Mouse (Mus musculus) 3T3-L1 (cell line): ENCODE results near the gene Hist1h2bh.

Experiments
- DNase-seq: peaks from one replicate; pipeline ENCODE4 v3.0.0-alpha.2; 2015; ENCODE audit warnings: low read depth, low spot score

Hist1h2bh gene

DNA sequence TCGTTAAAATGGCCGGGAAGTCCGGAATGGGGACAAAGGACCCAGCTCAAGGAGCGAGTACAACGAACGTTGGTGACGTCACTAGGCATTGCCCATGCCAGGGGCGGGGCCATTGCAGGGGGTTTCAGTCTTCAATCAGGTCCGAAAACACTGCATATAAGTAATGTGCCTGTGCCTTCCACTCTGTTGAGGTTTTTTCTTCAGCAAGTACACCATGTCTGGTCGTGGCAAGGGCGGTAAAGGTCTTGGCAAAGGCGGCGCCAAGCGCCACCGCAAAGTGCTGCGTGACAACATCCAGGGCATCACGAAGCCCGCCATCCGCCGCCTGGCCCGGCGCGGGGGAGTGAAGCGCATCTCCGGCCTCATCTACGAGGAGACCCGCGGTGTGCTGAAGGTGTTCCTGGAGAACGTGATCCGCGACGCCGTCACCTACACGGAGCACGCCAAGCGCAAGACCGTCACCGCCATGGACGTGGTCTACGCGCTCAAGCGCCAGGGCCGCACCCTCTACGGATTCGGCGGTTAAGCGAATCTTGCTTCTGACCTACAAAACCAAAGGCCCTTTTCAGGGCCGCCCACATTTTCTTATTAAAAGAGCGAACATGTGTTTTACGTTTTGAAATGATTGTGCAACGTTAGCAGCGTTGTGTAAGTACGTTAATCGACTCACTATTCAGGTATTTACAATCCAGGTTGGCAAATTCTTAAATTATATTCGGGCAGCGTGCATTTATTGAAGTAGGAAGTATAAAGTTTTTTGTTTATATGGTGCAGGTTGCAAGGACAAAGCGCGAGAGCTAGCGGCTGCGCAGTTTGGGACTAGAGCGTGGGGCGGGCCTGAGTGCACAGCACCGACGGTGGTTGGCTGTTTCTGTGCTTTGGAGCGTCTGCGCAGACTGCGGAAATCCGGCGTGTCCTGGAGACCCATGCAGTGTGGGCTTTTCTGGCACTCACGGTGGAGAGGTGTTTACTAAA lies 12.0 kb downstream of the Hist1h2bh start, which contains the start of gene Hist1h4h:
Hist1h4h (plus strand) TSS at position 150 of the 975 bp plus-strand sequence.
- DNase-seq, result peak; percentile 95

DNA sequence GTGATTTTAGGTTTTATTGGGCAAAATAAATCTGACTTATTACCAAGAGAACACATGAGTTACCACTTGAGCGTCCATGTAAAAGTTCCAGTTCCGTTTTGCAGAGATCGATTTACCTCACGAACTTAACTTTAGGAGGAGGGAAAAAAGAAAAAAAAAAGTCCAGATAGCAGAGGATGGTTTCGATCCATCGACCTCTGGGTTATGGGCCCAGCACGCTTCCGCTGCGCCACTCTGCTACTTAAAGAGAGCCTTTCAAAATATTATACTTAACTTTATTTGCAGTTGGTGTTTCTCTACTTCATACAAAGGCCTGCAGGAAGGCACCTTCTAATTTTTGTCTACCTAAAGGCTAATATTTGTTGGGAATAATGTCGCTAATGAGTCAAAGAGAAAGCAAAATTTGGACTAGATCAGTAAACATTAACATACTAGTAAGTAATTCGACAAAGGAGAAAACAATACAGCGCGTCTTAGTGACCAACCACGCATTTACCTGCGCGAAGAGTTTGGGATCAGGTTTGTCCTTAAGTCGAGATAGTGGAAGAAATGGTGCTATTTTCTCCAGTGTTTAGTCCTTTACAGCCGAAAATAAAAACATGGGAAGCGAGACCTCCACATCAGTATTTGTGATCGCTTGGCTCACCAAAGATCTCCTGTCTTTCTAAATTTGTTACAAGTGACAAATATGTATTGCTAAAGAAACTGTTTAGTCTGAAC lies 12.9 kb downstream of the Hist1h2bh start:
- peak; percentile 75 for DNase-seq

DNA sequence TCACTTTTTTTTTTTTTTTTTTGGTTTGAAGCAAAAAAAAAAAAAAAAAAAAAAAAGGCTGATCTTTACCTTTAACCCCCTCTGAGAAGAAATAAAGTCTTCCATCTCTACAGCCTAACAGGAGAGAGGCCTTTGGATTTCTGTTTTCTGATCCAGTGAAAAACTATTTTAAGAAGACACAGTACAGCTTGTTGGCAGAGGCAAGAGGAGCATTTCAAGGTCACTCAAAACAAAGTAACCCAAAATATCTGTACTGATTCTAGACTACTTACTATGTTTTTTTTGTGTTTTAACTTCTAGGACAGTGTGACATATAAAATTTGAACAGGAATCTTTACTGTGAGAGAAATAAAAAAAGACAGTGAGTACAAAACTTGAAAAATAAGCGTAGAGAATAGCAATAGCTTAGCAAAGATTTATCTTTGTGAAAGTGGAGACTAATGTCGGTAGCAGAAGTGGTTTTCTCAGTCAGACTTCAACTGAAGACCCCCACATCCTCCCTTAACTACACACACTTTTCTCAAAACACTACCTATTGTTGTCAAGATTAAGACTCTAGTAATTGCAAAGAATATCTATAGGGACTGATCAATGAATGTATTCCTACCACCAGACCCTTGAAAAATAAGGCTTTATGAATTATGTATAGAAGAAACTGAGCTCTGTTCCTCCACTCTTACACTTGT lies 13.6 kb downstream of the Hist1h2bh start:
- no peak for DNase-seq

DNA sequence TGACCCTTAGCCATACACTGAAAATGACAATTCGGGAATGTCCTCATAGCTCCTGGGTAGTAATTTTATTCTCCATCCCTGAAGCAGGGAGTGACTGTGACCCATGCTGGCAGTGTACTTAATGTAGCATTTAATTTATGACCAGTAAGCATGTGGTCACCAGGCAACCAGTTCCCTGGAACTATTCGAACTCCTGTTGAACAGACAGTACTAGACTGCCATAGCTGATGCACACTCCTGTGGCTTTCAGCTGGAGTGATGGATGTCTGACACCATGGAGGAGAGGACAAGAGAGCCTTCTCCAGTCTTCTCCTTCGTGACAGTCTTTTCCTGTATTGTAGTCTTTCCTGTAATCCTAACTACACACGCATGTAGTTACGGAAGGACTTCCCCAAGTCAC lies 14.2 kb downstream of the Hist1h2bh start:
- DNase-seq, result no peak

DNA sequence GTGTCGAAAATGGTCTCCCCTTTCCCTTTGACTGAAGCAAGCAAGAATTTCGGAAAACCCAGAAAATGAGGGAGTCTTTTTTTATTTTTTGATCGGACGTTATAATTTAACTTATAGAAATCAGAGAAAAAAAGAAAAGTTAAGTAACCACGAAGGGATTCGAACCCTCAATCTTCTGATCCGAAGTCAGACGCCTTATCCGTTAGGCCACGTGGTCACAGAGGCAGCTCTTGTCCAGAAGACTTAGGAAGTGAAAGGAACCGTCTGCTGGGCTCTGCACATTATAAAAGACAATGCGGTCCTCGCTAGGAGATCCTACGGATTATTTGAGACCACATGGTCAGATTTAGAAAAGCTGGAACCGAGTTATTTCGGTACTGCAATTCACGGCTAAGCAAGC lies 16.9 kb downstream of the Hist1h2bh start:
- peak; percentile 93 for DNase-seq

DNA sequence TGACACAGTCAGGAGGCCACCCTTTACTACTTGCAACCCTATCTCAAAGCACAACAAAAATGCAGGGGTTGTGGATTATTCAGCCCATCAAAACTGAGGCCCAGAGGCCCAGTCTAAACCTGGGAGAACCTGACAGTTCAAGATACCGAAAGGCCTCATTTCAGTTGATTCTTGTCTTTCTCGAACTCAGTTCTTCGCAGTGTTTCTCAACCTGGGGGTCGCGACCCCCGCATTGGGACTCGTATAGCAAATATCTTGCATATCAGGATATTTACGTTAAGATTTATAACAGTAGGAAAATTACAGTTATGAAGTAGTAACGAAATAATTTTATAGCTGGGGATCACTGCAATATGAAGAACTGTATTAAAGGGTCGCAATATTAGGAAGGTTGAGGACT lies 17.3 kb downstream of the Hist1h2bh start:
- DNase-seq, result no peak

DNA sequence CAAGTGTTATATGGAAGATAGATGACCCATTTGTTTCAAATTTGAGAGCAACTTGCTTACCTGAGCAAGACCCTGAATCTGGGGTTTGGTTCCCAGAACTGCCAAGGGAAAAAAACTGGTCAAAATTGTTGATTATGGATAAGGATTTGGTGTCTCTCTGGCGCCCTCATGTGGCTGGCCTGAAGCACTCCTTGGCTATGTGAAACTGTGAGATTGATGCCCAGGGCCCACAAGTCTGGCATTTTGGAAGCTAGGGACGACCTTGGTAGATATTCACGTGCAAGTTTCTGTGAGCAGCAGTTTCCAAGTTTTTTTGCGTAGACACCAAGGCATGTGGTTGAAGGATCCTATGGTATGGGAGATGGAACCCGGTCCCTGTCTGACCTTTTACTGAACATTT lies 18.5 kb downstream of the Hist1h2bh start:
- DNase-seq, result peak; percentile 93

DNA sequence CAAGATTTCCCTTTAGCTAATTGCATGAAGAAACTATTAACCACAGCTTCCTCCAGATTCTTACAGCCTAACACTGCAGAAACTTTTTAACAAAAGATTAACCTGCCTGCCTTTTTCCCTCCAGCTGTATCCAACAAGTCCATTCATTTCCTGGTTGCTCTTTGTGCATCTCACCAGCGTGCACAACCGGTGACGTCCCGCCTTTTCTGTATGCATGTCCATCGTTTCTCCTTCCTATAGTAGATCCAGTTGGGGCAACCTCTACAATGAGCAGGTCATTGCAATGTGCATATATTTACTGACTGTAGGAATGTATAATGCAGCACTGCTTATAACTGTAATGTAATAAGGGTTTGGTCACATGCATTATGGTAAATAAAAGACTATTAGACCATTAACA lies 19.2 kb downstream of the Hist1h2bh start:
- DNase-seq, result no peak

DNA sequence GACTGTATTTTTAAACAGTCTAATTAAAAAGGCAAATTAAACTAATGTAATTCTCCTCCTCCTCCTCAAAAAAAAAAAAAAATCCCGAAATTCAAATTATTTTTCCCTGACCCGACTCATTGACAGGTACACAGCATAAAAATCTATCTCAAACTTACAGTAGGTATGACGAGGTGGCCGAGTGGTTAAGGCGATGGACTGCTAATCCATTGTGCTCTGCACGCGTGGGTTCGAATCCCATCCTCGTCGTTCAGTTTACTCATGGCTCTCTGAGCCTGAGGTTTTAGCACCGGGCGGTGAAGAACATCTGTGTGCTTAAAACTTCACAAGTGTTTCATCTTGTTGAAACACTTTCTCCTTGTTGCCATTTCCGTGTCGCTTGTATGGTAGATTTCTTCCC lies 21.5 kb downstream of the Hist1h2bh start:
- DNase-seq, result peak; percentile 87

DNA sequence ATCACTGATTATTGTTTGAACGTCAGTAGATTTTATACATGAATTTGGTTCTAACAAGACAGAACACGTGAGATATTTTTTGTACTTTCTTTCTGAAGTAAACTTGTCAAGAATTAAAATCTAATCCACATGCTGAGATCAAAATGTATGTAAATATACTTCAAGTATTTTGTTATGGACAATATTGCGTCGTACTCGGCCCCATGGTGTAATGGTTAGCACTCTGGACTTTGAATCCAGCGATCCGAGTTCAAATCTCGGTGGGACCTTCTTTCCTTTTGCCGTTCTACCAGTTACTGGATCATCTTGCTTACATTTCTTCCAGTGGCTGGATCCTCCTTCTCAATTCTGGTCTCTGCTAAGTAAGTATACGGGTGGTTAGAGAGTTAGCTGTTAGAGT lies 23.8 kb downstream of the Hist1h2bh start:
- peak; percentile 92 for DNase-seq

DNA sequence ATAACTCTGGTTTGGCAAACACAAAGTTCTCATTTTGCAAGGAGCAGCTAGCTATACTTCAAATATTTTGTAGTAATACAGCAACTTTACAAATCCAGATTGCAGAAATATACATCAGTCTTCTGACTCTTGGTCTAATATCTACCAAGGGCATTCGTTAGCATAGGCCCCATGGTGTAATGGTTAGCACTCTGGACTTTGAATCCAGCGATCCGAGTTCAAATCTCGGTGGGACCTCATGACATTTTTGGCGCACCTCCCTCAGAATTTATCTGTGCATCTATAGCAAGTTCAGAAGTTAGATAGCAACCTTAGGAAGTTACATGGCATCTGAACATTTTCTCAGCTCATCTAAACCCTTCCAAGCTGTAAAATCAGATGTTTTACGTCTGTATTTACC lies 24.3 kb downstream of the Hist1h2bh start:
- peak; percentile 92 for DNase-seq

DNA sequence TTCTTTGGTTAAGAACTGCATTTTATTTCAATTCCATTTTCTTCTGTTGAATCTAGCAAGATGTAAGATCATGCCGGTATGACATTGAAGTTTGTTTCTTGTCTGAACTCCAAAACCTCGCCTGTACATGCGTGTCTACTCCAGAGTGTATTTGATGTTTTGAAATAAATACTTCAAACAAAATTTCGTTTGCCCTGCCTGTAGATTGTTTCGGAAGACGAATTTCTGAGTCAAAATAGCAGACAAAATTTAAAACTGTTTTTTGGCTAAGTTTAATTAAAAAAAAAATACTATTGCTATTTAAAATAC lies 24.9 kb downstream of the Hist1h2bh start:
- no peak for DNase-seq

DNA sequence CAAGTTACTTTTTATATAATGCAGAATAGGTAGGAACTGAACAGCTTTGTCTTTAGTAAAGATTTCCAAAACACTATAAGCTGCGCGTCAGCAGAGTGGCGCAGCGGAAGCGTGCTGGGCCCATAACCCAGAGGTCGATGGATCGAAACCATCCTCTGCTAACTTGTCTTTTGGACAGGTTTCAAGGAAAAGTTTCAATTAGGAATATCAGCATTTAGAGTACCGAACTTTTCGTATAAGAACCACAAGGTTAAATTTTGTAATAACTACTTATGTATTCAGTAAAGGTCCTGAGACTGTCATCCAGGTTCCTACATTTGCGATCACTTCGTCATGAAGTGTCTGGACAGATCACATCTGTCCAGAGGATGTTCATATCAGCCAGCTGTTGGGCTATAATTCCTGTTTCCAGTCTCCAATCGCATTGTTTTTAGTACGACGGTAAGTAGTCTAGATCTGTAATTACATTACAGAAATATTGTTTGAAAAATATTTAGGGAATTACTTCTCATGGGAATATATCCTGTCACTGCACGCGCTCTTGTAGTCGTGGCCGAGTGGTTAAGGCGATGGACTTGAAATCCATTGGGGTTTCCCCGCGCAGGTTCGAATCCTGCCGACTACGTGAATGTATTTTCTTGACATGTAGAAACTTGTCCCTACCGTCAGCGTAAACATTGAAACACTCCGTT lies 25.4 kb downstream of the Hist1h2bh start:
- DNase-seq, result peak; percentile 91

DNA sequence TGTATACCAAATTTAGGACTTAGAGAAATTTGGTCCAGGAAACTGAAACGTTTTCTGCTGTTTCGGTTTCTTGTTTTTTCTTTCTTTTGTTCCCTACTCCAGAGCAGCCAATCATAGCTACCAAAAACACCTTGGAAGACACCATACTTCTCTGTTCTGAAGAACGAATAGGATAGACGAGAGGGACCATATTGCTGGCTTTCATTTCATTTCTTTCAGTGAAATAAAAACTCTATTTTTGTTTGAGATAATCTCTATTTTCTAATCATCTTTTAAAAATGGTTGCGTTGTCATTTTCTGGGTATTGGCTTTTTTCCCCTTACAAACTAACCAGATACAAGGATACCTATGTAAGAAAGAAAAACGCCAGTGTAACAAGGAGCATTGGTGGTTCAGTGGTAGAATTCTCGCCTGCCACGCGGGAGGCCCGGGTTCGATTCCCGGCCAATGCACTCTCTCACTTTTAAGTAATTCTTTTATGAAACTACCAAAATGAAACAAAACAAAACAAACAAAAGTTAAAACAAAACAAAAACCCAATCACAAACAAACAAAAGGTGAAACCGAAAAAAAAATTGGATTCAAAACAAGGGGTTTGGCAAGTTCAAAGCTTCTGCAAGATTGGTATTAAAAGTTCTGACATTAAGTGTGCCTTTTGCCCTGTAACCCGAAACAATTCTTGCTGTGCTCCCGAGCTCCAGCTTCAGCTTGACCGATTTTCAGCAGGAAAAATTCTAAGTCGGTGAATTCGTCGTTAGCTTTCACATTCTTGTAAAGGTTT lies 26.2 kb downstream of the Hist1h2bh start:
- peak; percentile 79 for DNase-seq

DNA sequence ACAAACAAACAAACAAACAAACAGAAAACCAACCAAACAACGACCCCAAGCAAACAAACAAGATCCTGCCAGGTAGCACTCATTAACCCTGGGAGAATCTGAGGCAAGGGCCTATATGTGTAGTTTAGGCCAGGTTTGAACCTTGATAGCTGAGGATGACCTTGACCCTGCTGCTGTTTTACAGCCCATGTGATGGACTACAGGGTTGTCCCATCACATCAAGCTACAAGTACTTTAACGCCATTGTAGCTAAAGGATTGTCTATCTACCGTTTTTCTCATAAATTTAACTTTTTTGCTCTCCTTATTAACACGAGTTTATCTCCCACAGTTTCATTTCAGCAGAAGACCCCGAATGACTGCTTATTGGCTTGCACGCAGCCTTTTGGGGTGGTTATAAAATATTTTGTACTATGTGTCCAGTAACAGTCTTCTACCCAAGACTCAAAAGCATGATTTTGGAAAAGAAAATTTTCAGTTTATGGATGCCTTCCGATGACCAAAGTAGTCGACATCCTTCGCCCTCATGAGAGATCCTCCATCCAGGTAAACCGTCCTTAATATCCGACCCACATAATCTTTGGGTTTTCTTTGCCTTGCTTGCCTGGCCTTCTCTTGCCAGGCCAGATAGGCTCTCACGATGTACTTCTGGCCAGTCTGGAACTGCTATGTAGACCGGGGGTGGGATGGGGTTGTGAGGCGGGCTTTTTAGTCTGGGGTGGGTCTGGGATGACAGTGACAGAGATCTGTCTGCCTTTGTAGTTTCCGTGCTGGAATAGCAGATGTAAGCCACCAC lies 27.2 kb downstream of the Hist1h2bh start:
- DNase-seq, result peak; percentile 44

DNA sequence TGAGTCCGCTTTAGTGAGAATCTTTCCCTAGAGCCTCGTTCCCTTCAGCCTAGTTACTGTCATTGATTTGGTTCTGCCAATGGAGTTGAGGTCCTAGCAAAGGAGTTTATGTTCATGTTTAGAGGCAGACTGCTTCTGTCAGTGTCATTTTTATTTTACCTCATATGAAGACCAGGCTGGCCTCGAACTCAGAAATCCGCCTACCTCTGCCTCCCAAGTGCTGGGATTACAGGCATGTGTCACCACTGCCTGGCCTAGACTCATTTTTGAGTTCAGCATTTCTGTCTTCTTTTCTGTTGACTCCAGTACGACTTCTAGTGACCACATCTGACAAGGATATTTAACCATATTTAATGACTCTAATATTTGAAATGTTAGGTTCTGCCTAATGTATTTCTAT lies 27.9 kb downstream of the Hist1h2bh start:
- DNase-seq, result peak; percentile 20

DNA sequence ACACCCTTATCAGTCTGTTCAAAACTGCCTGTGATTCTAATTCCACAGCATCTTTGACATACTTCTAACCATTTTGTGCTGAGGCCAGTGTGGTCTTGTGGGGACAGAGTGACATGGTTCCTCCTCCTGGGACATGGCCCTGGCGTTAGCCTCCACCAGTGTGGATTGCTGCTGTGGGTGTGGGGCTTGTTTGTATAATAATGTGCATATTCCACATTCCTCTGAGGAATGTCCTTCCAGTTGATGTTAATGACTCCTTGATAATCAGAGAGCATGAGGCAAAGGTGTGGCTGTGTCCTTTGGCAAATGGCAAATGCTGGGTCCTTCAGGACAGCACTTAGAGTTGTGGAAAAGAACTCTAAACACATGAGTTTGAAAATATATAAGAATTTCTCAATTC lies 29.7 kb downstream of the Hist1h2bh start:
- DNase-seq, result peak; percentile 1

DNA sequence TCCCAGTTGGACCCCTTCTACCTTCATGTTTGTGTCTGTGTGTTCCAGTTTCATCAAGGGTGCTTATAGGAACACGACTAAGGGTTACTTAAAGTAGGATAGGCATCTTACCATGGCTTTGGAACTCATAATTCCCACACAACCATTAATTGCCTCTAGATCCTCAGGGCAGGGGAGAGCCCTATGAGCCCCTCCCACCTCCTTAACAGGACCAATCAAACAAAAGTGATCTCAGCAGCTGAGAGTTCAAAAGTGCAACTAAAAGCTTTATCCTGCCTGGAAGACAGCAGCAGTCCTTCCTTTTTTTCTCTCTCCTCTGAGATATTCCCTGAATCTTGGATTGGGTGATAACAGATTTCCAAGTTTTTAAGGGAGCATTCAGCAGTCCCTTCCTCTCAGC lies 33.1 kb downstream of the Hist1h2bh start:
- peak; percentile 56 for DNase-seq

DNA sequence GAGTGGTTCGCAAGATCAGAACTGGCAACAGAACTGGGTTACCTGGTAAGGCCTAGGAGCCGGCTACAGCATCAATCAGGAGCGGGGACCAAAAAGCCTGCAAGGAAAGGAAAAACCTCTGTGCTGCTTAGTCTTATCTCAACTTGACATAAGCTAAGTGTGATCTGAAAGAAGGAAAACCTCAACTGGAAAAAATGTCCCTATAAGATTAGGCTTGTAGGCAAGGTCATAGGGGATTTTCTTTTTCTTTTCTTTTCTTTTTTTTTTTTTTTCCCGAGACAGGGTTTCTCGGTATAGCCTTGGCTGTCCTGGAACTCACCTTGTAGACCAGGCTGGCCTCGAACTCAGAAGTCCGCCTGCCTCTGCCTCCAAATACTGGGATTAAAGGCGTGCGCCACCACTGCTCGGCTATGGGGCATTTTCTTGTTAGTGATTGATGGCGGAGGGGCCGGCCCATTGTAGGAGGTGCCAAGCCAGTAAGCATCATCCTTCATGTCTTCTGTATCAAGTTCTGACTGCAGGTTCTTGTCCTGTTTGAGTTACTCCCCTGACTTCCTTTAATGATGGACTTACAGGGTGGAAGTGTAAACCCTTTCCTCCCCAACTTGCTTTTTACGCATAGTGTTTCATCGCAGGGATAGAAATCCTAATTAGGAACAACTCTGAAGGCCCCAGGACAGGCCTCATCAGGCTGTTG lies 36.2 kb downstream of the Hist1h2bh start:
- no peak for DNase-seq
